Mouse (Mus musculus) stomach, embryonic 14.5 days (tissue): Measurements from ENCODE around the gene Nupr1. TPM values are rescaled to one million over a fixed set of nuclear protein-coding genes. Genes with fewer than 3 reads are reported as not detected.
A peak's percentile ranks its signal among the peaks of the same experiment; 100 is the strongest.

ENCODE experiments used
- ATAC-seq: fragments of 200-750 bp; cut with Nextera tagmentation; 2 replicates; pipeline ENCODE4 v1.8.0; 2017; ENCODE audit warnings: low read depth, moderate TSS enrichment; ENCODE audit not compliant: insufficient number of reproducible peaks, insufficient read depth, low FRiP score
- H3K27ac ChIP-seq: fragments of 300-500 bp; sonication (generic); 2 replicates; pipeline ENCODE4 v1.5.1; 2014; ENCODE audit warnings: mild to moderate bottlenecking, low read length, moderate library complexity, mixed read lengths
- H3K27me3 ChIP-seq: fragments of 300-500 bp; sonication (generic); 2 replicates; pipeline ENCODE4 v1.6.1; 2014; ENCODE audit warnings: low read length, control low read depth, mixed read lengths; ENCODE audit not compliant: control insufficient read depth, insufficient read depth
- H3K36me3 ChIP-seq: fragments of 300-500 bp; sonication (generic); 2 replicates; pipeline ENCODE4 v1.6.1; 2014; ENCODE audit warnings: mild to moderate bottlenecking, control low read depth, low read length, moderate library complexity, mixed read lengths; ENCODE audit not compliant: control insufficient read depth, insufficient read depth
- H3K4me1 ChIP-seq: fragments of 300-500 bp; sonication (generic); 2 replicates; pipeline ENCODE4 v1.6.1; 2014; ENCODE audit warnings: low read length, control low read depth, mixed read lengths; ENCODE audit not compliant: control insufficient read depth, insufficient read depth
- H3K4me2 ChIP-seq: fragments of 300-500 bp; sonication (generic); replicated peaks from 2 replicates; pipeline ENCODE4 v1.6.1; 2014; ENCODE audit warnings: low read depth, low read length, control low read depth
- H3K4me3 ChIP-seq: fragments of 300-500 bp; sonication (generic); 2 replicates; pipeline ENCODE4 v1.5.1; 2014; ENCODE audit warnings: low read depth, low read length, control low read depth
- H3K9ac ChIP-seq: fragments of 300-500 bp; sonication (generic); replicated peaks from 2 replicates; pipeline ENCODE4 v1.6.1; 2014; ENCODE audit warnings: low read depth, mild to moderate bottlenecking, control low read depth, low read length, moderate library complexity, mixed read lengths
- H3K9me3 ChIP-seq: fragments of 300-500 bp; sonication (generic); 2 replicates; pipeline ENCODE4 v1.6.1; 2016; ENCODE audit warnings: low read depth, low read length, control low read depth; ENCODE audit not compliant: control insufficient read depth
- WGBS: fragments of 180-500 bp; shearing (Covaris S2); extraction: QIAGEN DNeasy Blood & Tissue Kit; methylation state at CpG from one replicate; pipeline ENCODE4 v1.1.7; 2014; 5-methylcytosine and 5-hydroxymethylcytosine counted together
- polyA plus RNA-seq: library from polyadenylated mRNA; unstranded; fragments of >200 nt; fragmentation: Nextera tagmentation; extraction: Ambion mirVana; gene quantifications from 2 replicates; pipeline ENCODE4 v1.2.1, GENCODE M21; 2014

Nupr1 gene
- polyA plus RNA-seq, 1 experiment from 2014 or later = 7.0 TPM

DNA sequence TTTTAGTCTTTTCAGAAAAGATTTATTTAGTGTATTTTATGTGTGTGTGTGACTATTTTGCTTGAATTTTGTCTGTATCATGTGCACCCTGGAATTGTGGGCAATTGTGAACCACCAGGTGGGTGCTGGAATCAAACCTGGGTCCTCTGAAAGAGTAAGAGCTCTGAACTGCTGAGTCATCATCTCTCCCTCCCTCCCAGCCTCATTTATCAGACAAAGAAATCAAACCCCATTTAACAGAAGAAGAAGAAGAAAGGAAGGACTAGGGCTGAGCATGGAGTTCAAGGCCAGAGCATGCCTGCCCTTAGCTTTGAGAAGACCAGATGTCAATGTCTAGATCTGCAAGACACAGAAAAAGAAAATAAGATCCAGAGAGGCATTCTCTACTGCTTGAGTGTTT lies 4.7 kb upstream of the Nupr1 start:
- Histone ChIP-seq H3K27me3 (no peaks in the 10 kb centered on the region), H3K36me3 (no peaks in the 10 kb centered on the region), H3K9ac (no peak overlapping the region), H3K9me3 (no peaks in the 10 kb centered on the region), H3K4me1 (no peaks in the 10 kb centered on the region), H3K4me3 (no peak overlapping the region), H3K27ac (no peak overlapping the region), H3K4me2 (no peak overlapping the region)
- ATAC-seq = no peak

DNA sequence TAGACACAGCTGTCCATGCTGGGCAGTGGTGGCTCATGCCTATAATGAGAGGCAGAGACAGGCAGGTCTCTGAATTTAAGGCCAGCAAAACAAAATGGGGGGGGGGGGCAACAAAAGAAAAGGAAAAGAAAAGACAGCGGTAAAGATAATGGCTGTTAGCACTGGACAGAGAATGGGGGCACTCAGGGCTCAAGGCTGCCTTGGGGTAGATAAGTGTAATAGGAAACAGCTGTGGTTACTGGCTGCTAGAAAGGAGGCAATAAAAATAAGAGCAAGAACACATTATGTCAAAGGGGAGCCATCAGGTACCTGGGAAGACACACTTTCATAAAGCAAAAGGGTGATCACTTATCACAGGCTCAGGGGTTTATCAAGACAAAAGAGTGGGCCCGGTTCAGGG lies 1.8 kb upstream of the Nupr1 start:
- no peak overlapping the region for H3K4me2 ChIP-seq
- WGBS = 80% methylated on average over 2 of the region's 2 CpGs
- no peak for ATAC-seq
- H3K27me3 ChIP-seq = no peaks in the 10 kb centered on the region
- H3K27ac ChIP-seq = no peak overlapping the region
- H3K4me1 ChIP-seq = no peaks in the 10 kb centered on the region
- H3K36me3 ChIP-seq = no peaks in the 10 kb centered on the region
- no peaks in the 10 kb centered on the region for H3K9me3 ChIP-seq
- H3K4me3 ChIP-seq = no peak overlapping the region
- no peak overlapping the region for H3K9ac ChIP-seq

DNA sequence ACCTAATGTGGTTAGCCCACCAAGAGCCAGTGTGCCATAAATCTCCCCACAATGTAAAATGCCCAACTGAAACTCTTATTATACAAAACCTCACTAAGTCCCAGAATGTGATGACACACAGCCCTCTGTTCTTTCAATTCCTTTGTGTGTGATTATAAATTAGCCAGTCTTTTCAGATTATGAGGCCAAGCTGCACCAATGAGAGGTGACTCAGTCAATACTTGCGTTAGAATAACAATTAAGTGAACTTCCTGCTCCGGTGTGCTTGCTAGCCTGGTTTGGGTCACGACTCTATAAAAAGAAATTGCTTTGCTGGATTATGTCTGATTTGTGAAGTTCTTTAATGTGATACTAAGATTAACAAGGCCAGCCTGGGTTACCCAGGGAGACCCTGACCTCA lies 746 bp downstream of the Nupr1 start:
- no peak for ATAC-seq
- Histone ChIP-seq H3K4me1 (no peaks in the 10 kb centered on the region), H3K27me3 (no peaks in the 10 kb centered on the region), H3K4me3 (no peak overlapping the region), H3K9ac (no peak overlapping the region), H3K9me3 (no peaks in the 10 kb centered on the region), H3K27ac (peak overlapping the region; percentile 13; the same call in 1 of the 2 replicates), H3K4me2 (no peak overlapping the region), H3K36me3 (no peaks in the 10 kb centered on the region)
- 35% methylated on average over 3 of the region's 3 CpGs for WGBS

DNA sequence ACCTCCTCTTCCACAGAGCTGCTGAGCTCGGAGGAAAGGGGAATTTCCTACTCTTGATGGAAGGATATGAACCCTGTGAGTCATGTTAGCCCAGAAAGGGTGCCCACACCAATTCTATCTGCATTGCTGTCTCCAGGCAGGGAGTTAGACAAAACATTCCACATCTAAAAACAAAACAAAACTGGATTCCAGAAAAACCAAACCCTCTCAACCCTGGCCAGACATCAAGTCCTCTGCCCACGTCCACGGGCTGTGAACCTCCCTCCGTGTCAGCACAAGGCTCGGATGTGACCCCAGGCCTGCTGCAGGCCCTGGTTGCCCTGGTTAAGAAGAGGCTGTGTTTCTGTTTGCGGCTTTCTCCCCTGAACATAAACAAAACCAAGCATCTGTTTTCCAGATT lies 2.5 kb downstream of the Nupr1 start:
- WGBS = 63% methylated on average over 6 of the region's 6 CpGs

DNA sequence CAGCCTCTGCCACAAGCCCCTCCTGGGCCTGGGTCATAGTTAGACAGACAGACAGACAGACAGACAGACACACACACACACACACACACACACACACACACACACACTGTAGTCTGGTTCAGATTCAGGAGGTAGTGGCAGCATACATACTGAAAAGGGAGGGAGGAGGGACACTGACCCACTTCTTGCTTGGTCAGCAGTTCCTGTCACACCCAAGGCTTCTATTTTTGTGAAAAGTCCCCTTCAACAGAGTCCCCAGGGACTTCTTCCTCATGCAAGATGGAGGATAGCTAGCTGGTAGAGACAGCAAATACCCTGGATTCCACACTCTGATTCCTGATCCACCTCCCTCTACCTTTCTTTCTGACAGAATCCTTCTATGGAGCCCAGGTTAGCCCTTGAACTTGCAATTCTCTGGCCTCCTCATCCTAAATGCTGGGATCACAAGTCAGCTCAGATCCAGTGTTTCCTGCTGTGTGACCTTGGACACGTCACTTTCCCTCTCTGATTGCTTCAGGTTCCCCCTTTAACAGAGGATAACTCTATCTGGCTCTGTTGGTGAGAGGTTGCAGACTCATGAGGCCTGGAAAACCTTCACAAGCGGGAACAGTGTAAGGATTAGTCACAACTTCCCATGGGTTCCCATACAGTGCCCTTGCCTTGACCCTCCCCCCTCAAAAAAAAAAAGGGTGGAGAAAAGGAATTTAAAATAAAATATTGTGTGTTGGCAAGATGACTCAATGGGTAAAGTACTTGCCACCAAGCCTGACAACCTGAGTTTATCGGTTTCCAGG lies 4.7 kb downstream of the Nupr1 start:
- no peak overlapping the region for H3K9ac ChIP-seq
- H3K27ac ChIP-seq = no peak overlapping the region
- ATAC-seq = no peak
- no peaks in the 10 kb centered on the region for H3K27me3 ChIP-seq
- no peaks in the 10 kb centered on the region for H3K36me3 ChIP-seq
- H3K9me3 ChIP-seq = no peaks in the 10 kb centered on the region
- 81% methylated on average over 3 of the region's 3 CpGs for WGBS
- H3K4me2 ChIP-seq = no peak overlapping the region
- H3K4me3 ChIP-seq = no peak overlapping the region
- H3K4me1 ChIP-seq = no peaks in the 10 kb centered on the region

More for the DNA sequence above, 2.5 kb downstream of the Nupr1 start:
- H3K36me3 ChIP-seq = no peaks in the 10 kb centered on the region
- no peak overlapping the region for H3K9ac ChIP-seq
- no peaks in the 10 kb centered on the region for H3K4me1 ChIP-seq
- H3K4me2 ChIP-seq = no peak overlapping the region
- ATAC-seq = no peak
- no peaks in the 10 kb centered on the region for H3K9me3 ChIP-seq
- no peaks in the 10 kb centered on the region for H3K27me3 ChIP-seq
- H3K4me3 ChIP-seq = no peak overlapping the region
- H3K27ac ChIP-seq = no peak overlapping the region

DNA sequence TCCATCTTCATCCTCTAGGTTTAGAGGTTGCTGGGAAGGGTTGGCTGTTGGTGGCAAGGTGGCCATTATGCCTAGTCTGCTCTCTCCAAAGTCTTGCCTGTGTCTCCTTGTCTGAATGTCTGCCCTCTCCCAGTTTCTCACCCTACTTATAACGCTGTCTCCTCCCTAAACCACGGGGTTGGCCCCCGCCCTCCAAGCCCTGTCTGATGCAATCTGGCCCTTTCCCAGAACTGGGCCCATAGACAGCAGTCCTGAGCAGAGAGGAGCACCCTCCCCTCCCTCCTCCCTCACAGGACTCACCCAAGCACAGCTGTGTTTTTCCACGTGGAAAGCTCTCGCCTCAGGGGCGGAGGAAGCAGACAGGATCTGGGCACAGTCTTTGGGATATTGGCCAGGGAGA lies 5.3 kb downstream of the Nupr1 start:
- 26% methylated on average over 6 of the region's 6 CpGs for WGBS
- ATAC-seq = peak; percentile 60; the same call in 1 of the 2 replicates
- Histone ChIP-seq H3K4me2 (no peak overlapping the region), H3K4me3 (no peak overlapping the region), H3K9ac (no peak overlapping the region), H3K9me3 (no peaks in the 10 kb centered on the region), H3K4me1 (no peaks in the 10 kb centered on the region), H3K27ac (no peak overlapping the region), H3K27me3 (no peaks in the 10 kb centered on the region), H3K36me3 (no peaks in the 10 kb centered on the region)

DNA sequence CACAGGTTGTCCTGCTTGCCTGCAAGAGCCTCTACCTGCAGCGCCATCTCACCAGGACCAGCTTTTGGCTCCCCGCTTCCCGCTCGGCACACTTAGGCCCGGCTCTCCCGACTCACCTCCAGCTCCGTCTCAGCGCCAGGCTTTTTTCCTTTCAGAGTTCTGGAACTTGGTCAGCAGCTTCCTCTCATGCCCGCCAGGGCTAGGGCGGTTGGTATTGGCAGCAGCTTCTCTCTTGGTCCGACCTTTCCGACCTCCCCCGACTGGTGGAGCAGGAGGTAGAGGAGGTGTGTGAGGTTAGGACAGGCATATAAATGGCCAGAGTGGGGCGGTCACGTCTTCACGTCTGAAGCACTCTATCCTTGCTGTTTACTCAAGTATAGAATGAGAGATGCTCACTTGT lies 5.9 kb downstream of the Nupr1 start:
- H3K4me3 ChIP-seq = no peak overlapping the region

DNA sequence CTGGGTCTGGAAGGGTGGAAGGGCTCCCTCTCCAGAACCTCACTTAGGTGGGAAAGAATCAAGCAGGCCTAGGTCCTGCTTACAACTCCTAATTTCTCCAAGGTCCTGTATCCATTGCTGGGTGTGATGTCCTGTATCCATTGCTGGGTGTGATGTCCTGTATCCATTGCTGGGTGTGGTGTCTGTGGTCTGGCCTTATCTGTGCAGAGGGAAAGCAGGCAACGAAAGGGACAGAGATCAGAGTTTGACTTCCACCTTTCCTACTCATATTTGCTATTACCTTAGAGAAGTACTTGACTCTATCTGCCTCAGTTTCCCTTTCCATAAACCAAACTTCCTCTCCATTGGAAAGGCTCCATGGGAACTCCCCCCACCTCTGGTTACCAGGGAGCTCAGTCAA lies 7.3 kb downstream of the Nupr1 start:
- H3K36me3 ChIP-seq = no peaks in the 10 kb centered on the region
- 82% methylated on average over 1 of the region's 1 CpGs for WGBS
- H3K9me3 ChIP-seq = no peaks in the 10 kb centered on the region
- no peak overlapping the region for H3K4me3 ChIP-seq
- H3K4me1 ChIP-seq = no peaks in the 10 kb centered on the region
- no peak overlapping the region for H3K4me2 ChIP-seq
- ATAC-seq = no peak
- H3K27ac ChIP-seq = no peak overlapping the region
- no peak overlapping the region for H3K9ac ChIP-seq
- H3K27me3 ChIP-seq = no peaks in the 10 kb centered on the region

More for the DNA sequence above, 5.9 kb downstream of the Nupr1 start:
- Histone ChIP-seq H3K27ac (no peak overlapping the region), H3K9me3 (no peaks in the 10 kb centered on the region), H3K4me1 (no peaks in the 10 kb centered on the region), H3K4me2 (no peak overlapping the region), H3K9ac (no peak overlapping the region), H3K27me3 (no peaks in the 10 kb centered on the region), H3K36me3 (no peaks in the 10 kb centered on the region)
- WGBS = 64% methylated on average over 16 of the region's 16 CpGs
- ATAC-seq = no peak
